Mouse (Mus musculus) hematopoietic stem cell, adult 5-6 weeks (primary cell): ENCODE results near the gene Slc16a12. TPM values are rescaled to one million over a fixed set of nuclear protein-coding genes. Genes with fewer than 3 reads are reported as not detected.

Experiments used
- ATAC-seq, 2 experiments: fragments of 125-278 bp in 1 of 2; replicated peaks in 1 of 2; 2 replicates each; pipeline ENCODE4 v1.8.0; 2016 to 2017; ENCODE audit warnings: inconsistent platforms in 2 of 2, mild to moderate bottlenecking in 2 of 2, moderate number of reproducible peaks in 2 of 2, low read depth in 1 of 2, moderate TSS enrichment in 1 of 2; ENCODE audit not compliant: low FRiP score in 2 of 2, poor library complexity in 2 of 2, severe bottlenecking in 2 of 2, insufficient read depth in 1 of 2, low TSS enrichment in 1 of 2
- total RNA-seq: library from RNA; stranded (forward); fragments of 172-1452, 232-1000 nt; gene quantifications from 2 replicates; pipeline ENCODE4 v1.2.3, GENCODE M21; 2017

Gene Slc16a12
- total RNA-seq, 1 experiment from 2014 or later, result 3.0 TPM

DNA sequence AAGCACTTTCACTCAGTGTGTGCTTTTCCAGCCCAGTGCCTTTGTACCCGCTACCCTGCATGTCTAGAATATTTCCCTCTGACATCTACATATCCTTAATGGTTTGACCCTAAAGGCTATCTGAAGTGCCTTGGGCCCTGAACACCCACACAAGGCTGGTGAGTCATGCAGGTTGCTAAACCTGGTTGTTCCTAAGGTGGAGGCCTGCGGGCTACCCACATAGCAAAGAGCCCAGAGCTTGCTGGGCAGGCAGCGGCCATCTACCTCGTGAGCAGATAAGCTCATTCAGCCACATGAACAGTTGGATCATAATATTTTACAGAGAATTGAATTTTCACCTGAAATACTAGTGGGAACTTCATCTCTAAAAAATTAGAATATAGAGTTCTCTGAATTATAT, 11.2 kb downstream of the Slc16a12 start:
- ATAC-seq, result no peak

DNA sequence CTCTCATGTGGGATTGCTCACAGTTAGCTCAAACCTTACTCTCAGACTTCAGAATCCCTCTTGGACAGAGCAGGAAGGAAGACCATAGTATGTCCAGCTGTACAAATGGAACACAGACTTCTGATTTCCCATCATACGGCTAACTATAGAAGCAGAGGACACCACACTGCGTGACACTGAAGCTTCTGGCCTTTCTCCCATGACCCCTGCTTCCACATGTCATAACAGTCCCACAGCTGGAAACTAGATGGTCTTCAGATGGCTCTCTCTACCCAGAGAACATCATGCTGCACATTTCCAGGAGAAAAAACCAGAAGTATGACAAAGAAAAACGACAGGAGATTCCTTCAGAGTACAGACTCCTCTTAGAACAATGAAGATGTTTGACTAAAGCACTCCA, 14.1 kb downstream of the Slc16a12 start:
- ATAC-seq, result no peak

DNA sequence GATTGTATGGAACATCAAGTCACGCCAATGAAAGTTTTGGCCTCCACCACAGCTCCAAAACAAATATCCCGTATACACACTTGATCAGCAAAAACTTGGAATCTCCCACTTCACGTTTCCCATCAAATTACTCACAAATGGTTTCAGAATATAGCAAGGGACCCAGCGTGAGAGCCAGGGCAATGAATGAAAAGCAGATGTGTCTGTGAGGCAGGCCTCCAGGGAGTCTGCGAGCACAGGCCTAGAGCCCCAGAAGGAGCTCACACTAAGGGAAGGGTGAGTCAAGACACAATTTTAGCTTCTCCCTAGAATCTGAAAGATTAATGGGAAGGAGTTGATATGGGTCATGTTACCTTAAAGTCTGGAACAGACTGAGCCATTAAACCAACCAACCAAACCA, 15.7 kb downstream of the Slc16a12 start:
- no peak for ATAC-seq

DNA sequence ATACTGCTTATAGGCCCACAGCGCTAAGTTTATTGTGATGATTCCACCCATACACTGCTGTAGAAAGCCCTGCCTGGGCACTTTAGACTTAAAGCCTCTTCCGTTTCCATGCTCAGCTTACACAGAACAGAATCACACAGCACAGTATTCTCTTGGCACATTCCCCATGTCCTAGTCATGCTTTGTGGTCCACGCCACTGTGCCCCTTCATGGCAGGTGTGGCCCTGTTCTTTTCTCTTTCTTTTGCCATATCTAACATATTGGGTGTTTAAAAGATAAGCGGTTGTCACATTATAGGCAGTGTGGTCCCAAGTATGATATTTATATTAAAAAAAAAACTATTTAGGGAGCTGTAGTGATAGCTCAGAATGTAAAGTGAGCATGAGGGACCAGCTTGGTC, 16.5 kb downstream of the Slc16a12 start:
- no peak for ATAC-seq

DNA sequence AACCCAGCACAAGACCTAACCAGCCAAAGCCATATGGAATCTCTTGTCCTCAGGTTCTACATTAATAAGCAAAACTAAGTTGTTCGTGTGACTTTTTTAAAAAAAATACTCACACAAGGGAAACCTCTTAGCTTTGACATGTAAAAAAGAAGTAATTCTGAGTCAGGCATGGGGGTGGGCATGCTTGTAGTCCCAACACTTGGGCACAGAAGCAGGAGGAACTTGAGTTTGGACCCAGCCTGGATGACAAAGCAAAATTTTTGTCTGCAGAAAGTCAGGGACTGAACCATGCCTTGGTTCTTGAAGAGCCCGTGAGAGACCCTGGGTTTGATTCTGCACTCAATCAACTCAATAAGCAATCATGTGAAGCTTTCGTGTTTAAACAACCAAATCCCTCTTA, 17.6 kb downstream of the Slc16a12 start:
- peak; percentile 23 to 63; a peak in 1 of 4 replicates for ATAC-seq

DNA sequence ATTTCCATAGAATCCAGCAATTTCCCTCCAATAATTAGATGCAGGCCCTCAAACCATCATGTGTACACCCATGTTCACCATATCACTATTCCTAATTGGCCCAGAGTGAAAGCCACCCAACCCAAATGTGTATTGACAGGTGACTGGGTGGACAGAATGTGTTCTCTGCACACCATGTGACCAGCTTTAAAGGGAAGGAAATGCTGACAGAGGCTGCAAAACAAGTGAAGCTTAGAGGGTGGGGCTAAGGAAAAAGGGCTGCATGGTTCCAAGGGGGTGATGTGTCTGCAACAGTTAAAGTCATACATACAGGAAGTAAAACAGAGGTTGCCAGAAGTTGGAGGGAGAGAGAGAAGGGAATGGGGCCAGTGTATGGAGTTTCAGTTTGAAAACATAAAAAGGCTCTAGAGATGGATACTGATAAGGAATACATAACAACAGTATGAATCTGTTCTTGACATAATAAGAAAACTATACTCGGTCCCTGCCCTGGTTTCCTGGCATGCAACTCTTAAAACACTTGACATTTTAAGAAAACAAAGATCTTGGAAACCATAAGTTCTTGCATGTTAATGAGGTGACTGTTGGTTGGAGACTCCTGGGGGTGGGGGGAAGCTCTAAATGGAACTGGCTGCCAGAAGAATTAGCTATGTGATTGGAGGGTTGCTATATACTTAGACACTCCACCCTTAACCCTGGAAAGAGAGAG, 20.7 kb downstream of the Slc16a12 start:
- ATAC-seq, result peak; percentile 13 to 29; a peak in 2 of 4 replicates

DNA sequence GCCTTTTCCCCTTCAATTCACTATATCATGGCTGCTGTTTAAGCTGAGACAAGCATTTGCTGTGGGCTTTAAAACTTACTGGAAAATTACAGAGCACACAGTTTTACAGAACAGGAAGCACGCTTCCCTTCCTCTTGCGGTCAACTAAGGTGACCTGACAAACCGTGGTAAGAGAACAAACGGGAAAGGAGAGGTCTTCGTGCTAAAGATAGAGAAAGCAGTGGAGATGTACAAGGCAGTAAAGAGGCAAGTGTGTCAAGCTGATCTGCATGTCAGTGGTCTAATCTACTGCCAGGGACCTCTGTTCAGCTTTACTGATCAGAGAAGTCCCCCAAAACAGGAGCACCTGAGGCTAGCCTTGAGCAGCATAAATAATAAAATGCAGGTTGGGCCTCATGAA, 21.7 kb downstream of the Slc16a12 start:
- ATAC-seq, result peak; percentile 28 to 52; a peak in 3 of 4 replicates

DNA sequence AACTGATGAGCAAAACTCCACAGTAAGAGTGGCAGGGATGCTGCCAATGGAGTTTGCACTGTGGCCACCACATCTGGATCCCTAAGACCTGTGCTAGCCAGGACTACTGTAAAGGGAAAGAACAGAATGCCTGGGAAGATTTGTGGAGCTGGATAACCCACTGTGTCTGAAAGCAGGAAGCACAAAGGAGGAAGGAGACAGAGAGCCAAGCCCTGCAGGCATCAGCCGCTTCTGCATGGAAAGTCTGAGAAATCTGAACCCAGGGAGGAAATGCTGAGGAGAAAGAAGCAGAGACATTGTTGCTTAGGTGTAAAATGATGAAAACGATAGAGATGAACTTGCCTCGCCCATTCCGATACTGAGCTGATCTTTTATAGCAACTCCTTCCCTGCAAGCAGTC, 22.5 kb downstream of the Slc16a12 start:
- ATAC-seq, result no peak

DNA sequence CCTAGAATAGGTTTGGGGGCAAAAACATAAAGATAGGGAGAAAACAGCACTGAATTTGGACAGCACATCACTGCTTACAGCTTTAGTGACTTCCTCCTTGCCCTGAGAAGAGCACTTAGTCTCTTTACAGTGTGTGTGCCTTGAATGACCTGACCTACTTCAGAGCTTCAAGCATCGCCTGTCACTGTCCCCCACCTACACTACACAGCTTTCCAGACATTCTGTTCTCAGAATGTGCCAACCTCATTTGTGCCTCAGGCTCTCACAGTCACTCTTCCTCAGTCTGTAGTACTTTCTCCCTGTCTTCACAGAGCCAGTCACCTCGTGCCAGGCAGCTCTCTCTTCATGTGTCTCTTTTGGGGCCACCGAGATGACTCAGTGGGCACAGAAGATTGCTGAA, 24.5 kb downstream of the Slc16a12 start:
- no peak for ATAC-seq

DNA sequence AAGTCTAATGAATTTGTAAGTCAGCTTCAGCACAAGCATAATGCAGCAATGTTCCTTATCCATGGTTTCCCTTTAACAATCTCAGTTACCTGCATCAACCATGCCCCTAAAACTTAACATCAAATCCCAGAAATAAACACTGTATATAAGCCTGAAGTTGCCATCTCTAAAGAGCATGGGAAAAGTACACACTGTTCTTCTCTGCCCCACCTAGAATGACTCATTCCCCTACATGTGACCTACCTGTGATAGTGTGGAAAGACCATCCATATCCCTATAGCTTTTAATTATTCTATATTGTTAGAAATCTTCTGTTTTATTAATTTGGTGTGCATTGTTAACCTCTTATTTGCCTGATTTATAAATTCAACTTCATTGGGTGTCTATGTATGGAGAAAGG, 27.0 kb downstream of the Slc16a12 start:
- no peak for ATAC-seq

DNA sequence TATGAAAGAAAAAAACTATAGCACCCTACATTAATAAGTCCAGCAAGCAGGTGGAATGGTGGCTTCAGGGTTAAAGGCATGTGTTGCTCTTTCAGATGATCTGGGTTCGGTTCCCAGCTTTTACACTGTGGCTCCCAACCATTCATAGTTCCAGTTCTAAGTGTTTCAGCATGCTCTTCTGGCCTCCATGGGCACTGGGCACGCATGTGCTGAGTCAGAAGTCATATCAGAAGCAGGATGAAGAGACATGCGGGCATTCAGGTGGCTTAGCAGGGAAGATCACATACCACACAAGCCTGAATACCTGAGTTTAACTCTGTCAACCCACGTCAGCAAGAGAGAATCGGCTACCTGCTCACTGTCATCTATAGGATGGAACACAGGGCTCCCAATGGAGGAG, 28.1 kb downstream of the Slc16a12 start:
- no peak for ATAC-seq

DNA sequence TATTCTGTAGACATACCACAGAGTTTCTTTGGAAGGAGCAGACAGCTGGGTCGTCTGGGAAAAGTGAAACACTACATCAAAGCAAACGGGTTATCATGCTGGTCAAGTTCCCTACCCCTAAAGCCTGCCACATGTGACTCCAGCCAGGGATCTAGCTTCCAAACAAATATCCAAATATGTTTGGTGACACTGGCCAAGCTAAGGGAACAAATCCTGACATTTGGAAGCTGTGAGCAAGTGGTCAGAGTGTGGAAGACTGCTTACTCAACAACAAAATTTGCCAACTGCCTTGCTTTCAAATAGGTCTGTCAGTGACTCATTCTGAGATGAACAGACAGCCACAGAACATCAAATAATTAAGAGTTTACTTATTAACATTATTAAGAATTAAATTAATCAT, 28.6 kb downstream of the Slc16a12 start:
- no peak for ATAC-seq

DNA sequence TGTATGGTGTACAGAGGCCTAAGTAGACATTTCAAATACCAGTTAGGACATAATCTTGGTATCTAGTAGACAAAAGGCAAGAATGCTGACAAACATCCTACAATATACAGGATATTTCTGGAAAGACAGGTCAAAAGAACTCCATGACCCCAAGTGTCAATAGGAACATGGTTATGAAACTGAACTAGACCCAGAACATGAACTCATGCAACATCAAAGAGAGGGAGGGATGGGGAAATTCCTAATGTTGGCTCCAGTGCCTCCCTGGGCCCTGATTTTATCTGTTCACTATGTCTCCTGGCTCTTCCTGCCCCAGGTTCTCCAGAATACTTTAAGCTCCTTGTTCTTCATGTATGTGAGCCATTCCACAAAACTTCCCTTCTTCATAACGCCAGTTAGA, 31.2 kb downstream of the Slc16a12 start:
- ATAC-seq, result no peak

DNA sequence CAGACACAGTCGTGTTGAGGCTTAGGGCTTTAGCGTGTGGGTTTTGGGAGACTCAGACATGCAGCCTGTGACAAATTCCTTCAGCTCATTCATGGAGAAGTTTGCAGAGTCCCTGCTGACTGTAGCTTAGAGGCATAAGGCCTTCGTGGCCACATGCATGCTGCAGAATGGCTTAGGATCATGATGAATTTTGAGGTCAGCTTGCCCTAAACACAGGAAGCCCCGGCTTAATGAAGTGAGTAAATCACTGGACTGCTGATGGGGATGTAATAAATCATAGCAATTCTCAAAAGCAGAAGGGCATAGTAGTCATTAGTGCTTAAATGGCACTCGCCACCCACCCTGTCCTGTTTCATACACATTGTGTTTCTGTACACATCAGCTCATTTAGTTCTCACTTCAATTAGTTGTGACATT, 32.8 kb downstream of the Slc16a12 start:
- peak; percentile 42 to 88 for ATAC-seq

DNA sequence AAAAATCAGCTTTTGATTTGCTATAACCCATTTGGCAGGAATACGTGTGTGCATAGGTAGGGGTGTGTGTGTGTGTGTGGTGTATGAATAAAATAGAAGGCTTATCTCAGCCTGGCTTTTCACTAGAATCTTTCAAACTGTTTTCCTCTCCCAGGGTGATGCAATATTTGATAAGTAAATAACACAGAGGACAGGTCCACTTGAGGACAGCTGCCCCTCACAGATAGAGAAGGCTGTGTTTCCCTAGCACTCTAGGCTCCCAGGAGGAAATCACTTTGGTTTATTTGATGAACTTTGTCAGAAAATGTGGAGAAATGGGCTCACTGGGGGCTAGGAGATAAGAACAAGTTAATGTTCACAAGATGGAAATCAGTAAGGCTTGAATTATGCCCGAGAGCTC, 35.0 kb downstream of the Slc16a12 start:
- ATAC-seq, result no peak

DNA sequence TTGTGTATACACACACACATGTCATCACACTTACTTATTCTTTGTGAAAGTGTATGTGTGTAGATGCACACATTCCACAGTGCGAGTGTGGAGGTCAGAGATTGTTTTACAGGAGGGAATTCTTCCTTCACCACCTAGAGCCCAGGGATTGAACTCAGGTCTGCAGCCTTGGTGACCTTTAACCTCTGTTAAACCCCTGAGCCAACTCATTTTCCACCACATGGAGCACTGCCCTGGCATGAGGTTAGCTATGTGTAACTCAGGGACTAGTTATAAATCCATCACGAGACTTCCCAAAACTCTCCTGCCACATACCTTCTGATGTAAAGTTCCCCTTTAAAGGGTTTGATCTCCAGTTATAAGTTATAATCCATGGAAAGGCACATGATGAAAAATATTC, 38.9 kb downstream of the Slc16a12 start:
- ATAC-seq, result no peak

DNA sequence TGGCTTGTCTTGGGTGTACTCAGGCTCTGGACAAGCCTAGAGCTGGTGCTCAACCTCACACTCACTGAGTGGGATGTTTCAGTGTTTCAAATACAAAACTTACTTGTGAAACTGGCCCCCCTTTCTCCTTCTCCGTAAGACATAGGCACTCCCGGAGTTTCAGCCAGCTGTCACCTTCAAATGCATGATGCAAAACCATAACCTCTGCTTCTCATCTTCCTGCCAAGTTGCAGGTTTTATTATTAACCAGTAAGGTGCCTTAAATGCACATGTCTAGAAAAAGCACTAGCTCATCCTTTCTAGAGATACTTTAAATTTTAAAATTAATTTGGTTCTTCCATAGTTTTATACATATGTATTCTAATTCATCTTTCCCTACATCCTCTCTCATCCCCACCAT, 39.5 kb downstream of the Slc16a12 start:
- ATAC-seq, result no peak

DNA sequence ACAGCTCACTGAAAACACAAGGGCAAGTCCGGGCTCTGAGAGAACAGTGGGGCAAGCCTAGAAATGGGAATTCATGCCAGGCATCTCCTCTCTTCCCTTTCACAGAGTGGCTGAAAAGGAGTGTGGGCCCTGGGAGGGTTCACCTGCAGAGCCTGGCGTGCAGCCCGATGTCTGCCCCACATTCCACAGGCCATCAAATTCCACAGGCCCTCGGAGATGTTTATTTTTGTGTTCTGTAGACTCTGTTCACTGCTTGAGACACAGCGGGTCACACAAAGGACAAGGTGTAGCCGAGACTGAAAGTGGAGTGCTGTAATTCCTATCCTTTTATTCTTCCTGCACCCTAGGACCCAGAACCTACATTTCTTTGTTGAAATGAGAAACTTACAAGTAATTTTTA, 40.8 kb downstream of the Slc16a12 start:
- ATAC-seq, result no peak

DNA sequence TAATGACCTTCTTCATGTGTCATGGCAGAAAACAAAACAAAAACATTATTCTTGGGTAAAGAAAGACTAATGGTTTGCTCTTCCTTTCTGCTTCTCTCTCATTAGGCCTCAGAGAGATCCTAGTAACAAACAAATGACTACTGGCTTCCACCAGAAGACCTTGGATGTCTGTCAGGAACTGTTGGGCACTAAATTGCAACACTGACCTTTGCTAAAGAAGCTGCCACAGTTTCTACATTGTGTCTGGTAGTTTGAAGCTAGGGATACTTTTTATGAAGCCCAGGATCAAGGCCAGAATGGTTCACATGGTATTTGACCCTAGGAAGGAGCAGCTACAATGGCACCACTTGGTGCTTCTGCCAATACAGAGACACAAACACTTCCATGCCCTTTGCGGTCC, 41.9 kb downstream of the Slc16a12 start:
- ATAC-seq, result no peak
